Mouse (Mus musculus) heart, embryonic 16.5 days (tissue): ENCODE results near the gene Bola2. TPM values are rescaled to one million over a fixed set of nuclear protein-coding genes. Genes with fewer than 3 reads are reported as not detected.

Experiments used
- ATAC-seq: fragments of 200-750 bp; cut with Nextera tagmentation; replicated peaks from 2 replicates; pipeline ENCODE4 v1.8.0; 2017; ENCODE audit warnings: moderate number of reproducible peaks; ENCODE audit not compliant: insufficient read depth, low FRiP score; ENCODE audit errors: extremely low read depth
- H3K27ac ChIP-seq: fragments of 300-500 bp; sonication (generic); 2 replicates; pipeline ENCODE4 v1.5.1; 2014; ENCODE audit warnings: mild to moderate bottlenecking, low read length, control low read depth, moderate library complexity
- H3K27me3 ChIP-seq: fragments of 300-500 bp; sonication (generic); 2 replicates; pipeline ENCODE4 v1.6.1; 2014; ENCODE audit warnings: low read length, mixed read lengths; ENCODE audit not compliant: control insufficient read depth, insufficient read depth
- H3K36me3 ChIP-seq: fragments of 300-500 bp; sonication (generic); 2 replicates; pipeline ENCODE4 v1.6.1; 2014; ENCODE audit not compliant: control insufficient read depth, insufficient read depth
- H3K4me1 ChIP-seq: fragments of 300-500 bp; sonication (generic); 2 replicates; pipeline ENCODE4 v1.6.1; 2014; ENCODE audit warnings: low read length, mixed read lengths; ENCODE audit not compliant: control insufficient read depth, insufficient read depth
- H3K4me2 ChIP-seq: fragments of 300-500 bp; sonication (generic); 2 replicates; pipeline ENCODE4 v1.6.1; 2014; ENCODE audit warnings: low read depth, mild to moderate bottlenecking, control low read depth, low read length
- H3K4me3 ChIP-seq: fragments of 300-500 bp; sonication (generic); 2 replicates; pipeline ENCODE4 v1.5.1; 2014; ENCODE audit warnings: mild to moderate bottlenecking, control low read depth, low read length
- H3K9ac ChIP-seq: fragments of 300-500 bp; sonication (generic); 2 replicates; pipeline ENCODE4 v1.6.1; 2014; ENCODE audit warnings: low read length, control low read depth
- H3K9me3 ChIP-seq: fragments of 300-500 bp; sonication (generic); replicated peaks from 2 replicates; pipeline ENCODE4 v1.6.1; 2016; ENCODE audit warnings: low read length; ENCODE audit not compliant: control insufficient read depth
- WGBS: fragments of 180-500 bp; shearing (Covaris S2); extraction: QIAGEN DNeasy Blood & Tissue Kit; methylation state at CpG from one replicate; pipeline ENCODE4 v1.1.7; 2014; 5-methylcytosine and 5-hydroxymethylcytosine counted together
- polyA plus RNA-seq: library from polyadenylated mRNA; unstranded; fragments of >200 nt; fragmentation: Nextera tagmentation; extraction: Ambion mirVana; gene quantifications from 2 replicates; pipeline ENCODE4 v1.2.1, GENCODE M21; 2015

Gene Bola2
- 75.4 and 85.6 TPM in 2 replicates for polyA plus RNA-seq

DNA sequence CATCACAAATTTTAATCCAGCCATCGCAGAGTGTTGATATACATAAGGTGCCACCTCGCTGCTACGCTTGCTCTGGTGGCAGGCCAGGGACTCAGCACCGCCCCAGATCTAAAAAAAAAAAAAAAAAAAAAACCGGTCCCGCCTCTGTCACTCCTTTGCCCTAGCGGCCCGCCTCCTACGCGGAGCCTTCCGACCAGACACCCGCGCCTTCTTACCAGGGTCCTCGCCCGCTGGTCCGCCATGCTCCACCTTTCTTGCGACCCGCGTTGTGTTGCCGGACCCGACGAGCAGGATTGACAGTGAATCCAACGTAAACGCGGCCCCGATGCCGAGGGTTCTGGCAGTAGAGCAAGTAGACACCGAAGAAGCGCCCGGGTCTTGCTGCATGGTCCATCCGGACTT lies at the start of gene Bola2:
Gene Bola2, plus strand, starts transcription at position 192 of the 402 bp plus-strand sequence.
- ATAC-seq, result peak; percentile 74
- Histone ChIP-seq H3K27ac (peak within 1 kb of the TSS; percentile 97), H3K4me2 (peak within 1 kb of the TSS; percentile 89), H3K4me1 (peaks cover 24% of the 10 kb centered on the region), H3K36me3 (peaks cover 16% of the 10 kb centered on the region), H3K27me3 (no peaks in the 10 kb centered on the region), H3K4me3 (peak within 1 kb of the TSS; percentile 86), H3K9ac (peak within 1 kb of the TSS; percentile 96), H3K9me3 (no peaks in the 10 kb centered on the region)
- WGBS, result under 1% methylated on average over 31 of the region's 31 CpGs

DNA sequence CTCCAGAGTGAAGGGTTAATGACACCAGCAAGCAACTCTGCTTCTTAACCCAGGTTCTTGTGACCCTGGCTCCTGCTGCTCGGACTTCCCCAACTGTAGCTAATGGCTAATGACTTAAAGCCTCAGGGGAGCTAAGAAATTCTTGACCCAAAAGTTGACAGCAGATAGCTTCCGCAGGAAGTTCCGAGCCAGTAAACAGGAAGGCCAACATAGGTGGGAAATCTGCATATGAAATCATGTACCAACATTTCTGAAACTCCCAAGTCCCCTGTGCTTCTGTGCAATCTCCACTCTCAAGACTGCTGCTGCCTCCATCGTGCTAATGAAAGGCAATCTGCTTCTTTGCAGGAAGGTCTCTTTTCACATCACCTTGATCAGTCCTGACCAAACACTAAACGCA lies 49.5 kb upstream of the Bola2 start:
- H3K36me3 ChIP-seq, result no peaks in the 10 kb centered on the region
- peak overlapping the region; percentile 44; the same call in 1 of the 2 replicates for H3K27ac ChIP-seq
- H3K4me2 ChIP-seq, result no peak overlapping the region
- H3K4me3 ChIP-seq, result no peak overlapping the region
- H3K4me1 ChIP-seq, result peaks cover 5% of the 10 kb centered on the region; the same call in 1 of the 2 replicates
- no peaks in the 10 kb centered on the region for H3K9me3 ChIP-seq
- no peak for ATAC-seq
- no peaks in the 10 kb centered on the region for H3K27me3 ChIP-seq
- 56% methylated on average over 5 of the region's 5 CpGs for WGBS
- no peak overlapping the region for H3K9ac ChIP-seq

DNA sequence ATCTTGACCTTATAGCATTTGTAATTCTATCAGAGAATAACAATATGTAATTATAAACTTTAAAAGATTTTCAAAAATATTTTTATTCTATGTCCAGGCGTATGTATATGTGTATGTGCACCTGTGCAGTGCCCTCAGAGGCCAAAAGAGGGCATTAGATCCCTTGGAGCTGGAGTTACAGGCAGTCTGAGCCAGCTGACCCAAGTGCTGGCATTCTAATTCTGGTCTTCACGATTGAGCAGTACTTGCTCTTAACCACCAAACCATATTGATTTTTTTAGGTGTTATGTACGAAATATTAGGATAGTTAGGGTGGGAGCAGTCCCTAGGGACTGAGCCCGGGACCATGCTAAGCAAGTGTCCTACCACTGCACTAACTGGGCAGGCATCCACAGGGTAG lies 46.7 kb upstream of the Bola2 start:
- H3K4me3 ChIP-seq, result no peak overlapping the region; the same call in 1 of the 2 replicates

GRCm38 (mm10) chr7:126649231-126650051 lies 45.8 kb upstream of the Bola2 start, which contains the start of gene Sgf29:
Gene Sgf29, plus strand, starts transcription at chr7:126649309.
- H3K4me2 ChIP-seq, result peak within 1 kb of the TSS; percentile 76

More for the DNA sequence above, 46.7 kb upstream of the Bola2 start:
- no peak overlapping the region for H3K9ac ChIP-seq
- whole genome bisulfite sequencing, result 83% methylated on average over 4 of the region's 4 CpGs
- H3K4me1 ChIP-seq, result peaks cover 5% of the 10 kb centered on the region; the same call in 1 of the 2 replicates
- no peak overlapping the region for H3K27ac ChIP-seq
- no peaks in the 10 kb centered on the region for H3K27me3 ChIP-seq
- H3K4me2 ChIP-seq, result peak overlapping the region; percentile 76
- no peaks in the 10 kb centered on the region for H3K9me3 ChIP-seq
- no peaks in the 10 kb centered on the region for H3K36me3 ChIP-seq
- ATAC-seq, result no peak

DNA sequence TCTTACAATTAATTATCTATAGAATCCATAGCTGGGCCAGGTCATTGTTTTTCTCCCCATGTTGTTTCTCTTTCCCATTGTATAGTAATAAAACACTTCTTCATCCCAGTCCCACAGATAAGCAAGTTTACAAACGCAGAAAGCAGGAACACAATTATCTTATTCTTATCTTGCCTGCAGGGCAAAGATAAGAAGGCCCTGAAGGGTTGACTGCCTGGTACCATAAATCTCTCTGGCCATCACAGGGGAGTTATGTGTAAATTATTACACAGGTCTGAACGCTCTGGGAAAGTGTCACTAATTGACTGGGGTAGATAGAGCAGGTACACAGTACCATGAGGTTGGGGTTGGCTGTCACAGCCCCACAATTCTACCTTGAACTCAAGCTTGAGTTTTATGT lies 44.3 kb upstream of the Bola2 start:
- H3K4me1 ChIP-seq, result peaks cover 5% of the 10 kb centered on the region; the same call in 1 of the 2 replicates
- WGBS, result 63% methylated on average over 2 of the region's 2 CpGs
- H3K9me3 ChIP-seq, result no peaks in the 10 kb centered on the region
- H3K4me3 ChIP-seq, result no peak overlapping the region
- no peaks in the 10 kb centered on the region for H3K36me3 ChIP-seq
- H3K9ac ChIP-seq, result no peak overlapping the region
- no peak overlapping the region for H3K27ac ChIP-seq
- no peak for ATAC-seq
- no peak overlapping the region for H3K4me2 ChIP-seq
- no peaks in the 10 kb centered on the region for H3K27me3 ChIP-seq

More at GRCm38 (mm10) chr7:126649231-126650051, 45.8 kb upstream of the Bola2 start, which contains the start of gene Sgf29:
- no peaks in the 10 kb centered on the region for H3K27me3 ChIP-seq
- peaks cover 5% of the 10 kb centered on the region; the same call in 1 of the 2 replicates for H3K4me1 ChIP-seq
- H3K9me3 ChIP-seq, result no peaks in the 10 kb centered on the region
- H3K9ac ChIP-seq, result peak within 1 kb of the TSS; percentile 86
- WGBS, result under 1% methylated on average over 56 of the region's 57 CpGs
- H3K36me3 ChIP-seq, result no peaks in the 10 kb centered on the region
- H3K27ac ChIP-seq, result peak within 1 kb of the TSS; percentile 93
- peak within 1 kb of the TSS; percentile 69 for H3K4me3 ChIP-seq
- ATAC-seq, result peak; percentile 96

- no peaks in the 10 kb centered on the region for H3K36me3 ChIP-seq
- ATAC-seq, result no peak
Measured at GRCm38 (mm10) chr7:126653991-126654390, 41.2 kb upstream of the Bola2 start.

GRCm38 (mm10) chr7:126655695-126656094 lies 39.5 kb upstream of the Bola2 start:
- Histone ChIP-seq H3K36me3 (no peaks in the 10 kb centered on the region), H3K27me3 (no peaks in the 10 kb centered on the region), H3K4me3 (no peak overlapping the region), H3K4me2 (no peak overlapping the region), H3K9ac (no peak overlapping the region), H3K4me1 (no peaks in the 10 kb centered on the region), H3K9me3 (no peaks in the 10 kb centered on the region), H3K27ac (peak overlapping the region; percentile 42; the same call in 1 of the 2 replicates)
- WGBS, result 78% methylated on average over 3 of the region's 3 CpGs
- no peak for ATAC-seq

More at GRCm38 (mm10) chr7:126653991-126654390, 41.2 kb upstream of the Bola2 start:
- no peak overlapping the region for H3K9ac ChIP-seq
- WGBS, result 76% methylated on average over 2 of the region's 2 CpGs
- H3K4me3 ChIP-seq, result no peak overlapping the region
- H3K4me2 ChIP-seq, result no peak overlapping the region
- H3K9me3 ChIP-seq, result no peaks in the 10 kb centered on the region
- peaks cover 5% of the 10 kb centered on the region; the same call in 1 of the 2 replicates for H3K4me1 ChIP-seq
- no peak overlapping the region for H3K27ac ChIP-seq
- no peaks in the 10 kb centered on the region for H3K27me3 ChIP-seq

DNA sequence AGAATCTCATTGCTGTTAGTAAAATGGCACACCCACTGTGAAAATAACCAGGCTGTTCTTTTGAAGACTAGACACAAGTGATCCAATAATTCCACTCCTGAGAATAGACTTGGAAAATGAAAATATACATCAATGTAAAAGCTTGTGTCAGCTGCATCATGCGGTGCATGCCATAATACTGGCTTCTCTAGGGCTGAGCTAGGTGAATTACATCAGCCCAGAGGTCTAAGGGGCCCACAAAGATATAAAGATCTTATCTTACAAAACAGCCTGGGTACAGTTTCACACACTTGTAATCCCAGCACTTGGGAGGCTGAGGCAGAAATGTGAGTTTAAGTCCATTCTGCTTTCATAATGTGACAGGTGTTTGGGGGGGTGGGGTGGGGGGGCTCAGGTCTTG lies 37.7 kb upstream of the Bola2 start:
- no peak overlapping the region for H3K27ac ChIP-seq
- no peaks in the 10 kb centered on the region for H3K27me3 ChIP-seq
- no peaks in the 10 kb centered on the region for H3K9me3 ChIP-seq
- H3K9ac ChIP-seq, result no peak overlapping the region
- no peak for ATAC-seq
- H3K4me1 ChIP-seq, result no peaks in the 10 kb centered on the region
- 97% methylated on average over 1 of the region's 1 CpGs for WGBS
- H3K4me2 ChIP-seq, result no peak overlapping the region
- no peak overlapping the region for H3K4me3 ChIP-seq
- H3K36me3 ChIP-seq, result no peaks in the 10 kb centered on the region

DNA sequence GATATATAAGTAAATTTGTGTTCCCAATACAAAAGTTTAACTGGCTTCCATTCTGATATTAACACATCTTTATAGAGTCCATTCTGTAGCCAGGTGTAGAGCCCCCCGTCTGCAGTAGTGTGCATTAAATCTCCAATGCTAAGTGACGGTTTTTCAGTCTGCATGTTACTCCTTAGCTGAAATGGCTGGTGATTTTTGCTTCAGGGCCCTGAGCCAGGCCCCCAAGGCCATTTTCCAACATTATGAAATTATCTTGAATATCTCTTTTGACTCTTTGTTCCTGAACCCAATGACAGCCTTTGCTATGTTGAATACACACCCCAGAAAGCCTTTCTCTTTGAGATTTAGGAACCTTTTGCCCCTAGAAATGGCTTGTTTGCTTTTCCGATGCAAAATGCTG lies 35.4 kb upstream of the Bola2 start:
- no peak overlapping the region for H3K4me2 ChIP-seq
- no peaks in the 10 kb centered on the region for H3K9me3 ChIP-seq
- no peak overlapping the region for H3K4me3 ChIP-seq
- H3K9ac ChIP-seq, result no peak overlapping the region
- no peaks in the 10 kb centered on the region for H3K4me1 ChIP-seq
- 0 out of 2 replicates have a peak, but pooled peaks cover 2% of the 10 kb centered on the region for H3K36me3 ChIP-seq
- ATAC-seq, result no peak
- WGBS, result 85% methylated on average over 3 of the region's 3 CpGs
- H3K27ac ChIP-seq, result no peak overlapping the region
- H3K27me3 ChIP-seq, result no peaks in the 10 kb centered on the region
